Mouse (Mus musculus) megakaryocyte-erythroid progenitor cell, adult 5-6 weeks (primary cell): ENCODE measurements around the gene Sbk3. TPM values are rescaled to one million over a fixed set of nuclear protein-coding genes. Genes with fewer than 3 reads are reported as not detected.

ENCODE experiments used
- ATAC-seq: replicated peaks from 2 replicates; pipeline ENCODE4 v1.8.0; 2016; ENCODE audit warnings: mild to moderate bottlenecking, inconsistent platforms; ENCODE audit not compliant: severe bottlenecking, poor library complexity, low FRiP score, low TSS enrichment
- total RNA-seq, 2 experiments: library from RNA; stranded (forward) in 1 of 2; stranded (reverse) in 1 of 2; fragments of 200-1000, 215-1000 nt in 1 of 2; fragments of >200 nt in 1 of 2; fragmentation: Nextera tagmentation in 1 of 2; gene quantifications; 2 replicates each; pipeline ENCODE4 v1.2.3; 2014 to 2017

Sbk3 gene
- total RNA-seq, 2 experiments from 2014 or later, result not detected

- ATAC-seq, result no peak
Observed at GRCm38 (mm10) chr7:4937392-4937791, 33.6 kb downstream of the Sbk3 start.

DNA sequence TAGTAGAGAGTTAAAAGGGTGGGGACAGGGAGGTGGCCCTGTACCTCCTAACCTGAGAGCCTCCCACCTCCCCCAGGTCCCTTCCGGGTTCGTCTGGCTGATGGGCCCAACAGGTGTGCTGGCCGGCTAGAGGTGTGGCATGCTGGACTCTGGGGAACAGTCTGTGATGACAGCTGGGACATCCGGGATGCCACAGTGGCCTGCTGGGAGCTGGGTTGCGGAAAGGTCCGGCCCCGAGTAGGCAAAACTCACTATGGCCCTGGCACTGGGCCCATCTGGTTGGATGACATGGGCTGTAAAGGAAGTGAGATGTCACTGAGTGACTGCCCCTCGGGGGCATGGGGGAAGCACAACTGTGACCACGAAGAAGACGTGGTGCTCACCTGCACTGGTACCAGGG lies 34.1 kb downstream of the Sbk3 start:
- no peak for ATAC-seq

- ATAC-seq, result no peak
Observed at GRCm38 (mm10) chr7:4934160-4934914, 36.6 kb downstream of the Sbk3 start.

GRCm38 (mm10) chr7:4933103-4933502 lies 37.9 kb downstream of the Sbk3 start:
- no peak for ATAC-seq

- no peak for ATAC-seq
Observed at GRCm38 (mm10) chr7:4928323-4928722, 42.6 kb downstream of the Sbk3 start.

DNA sequence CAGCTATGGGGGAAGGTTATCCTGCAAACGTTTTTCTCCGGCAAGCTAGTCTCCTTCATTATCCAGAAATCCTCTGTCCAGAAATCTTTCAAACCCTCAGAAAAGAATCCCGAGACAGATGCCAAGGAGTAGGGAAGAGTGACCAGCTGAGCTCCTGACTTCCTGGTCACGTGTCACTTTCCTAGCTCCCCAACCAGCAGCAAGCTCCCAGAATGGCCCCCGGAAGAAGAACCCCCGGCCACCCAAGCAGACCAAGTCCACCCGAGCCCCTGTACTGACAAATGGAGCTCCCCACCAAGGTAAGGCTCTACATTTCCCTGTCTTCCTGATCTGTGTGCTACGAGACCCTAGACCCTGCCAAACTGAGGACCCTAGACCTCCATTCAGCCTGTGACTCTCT lies 43.3 kb downstream of the Sbk3 start:
- ATAC-seq, result no peak

- ATAC-seq, result no peak
Observed at GRCm38 (mm10) chr7:4926849-4927248, 44.1 kb downstream of the Sbk3 start.

- no peak for ATAC-seq
Observed at GRCm38 (mm10) chr7:4925441-4926381, 45.3 kb downstream of the Sbk3 start, which contains the start of gene Ssc5d. TSS of gene Ssc5d (plus strand) at chr7:4925785.

GRCm38 (mm10) chr7:4924891-4925301 lies 46.1 kb downstream of the Sbk3 start:
- ATAC-seq, result no peak

DNA sequence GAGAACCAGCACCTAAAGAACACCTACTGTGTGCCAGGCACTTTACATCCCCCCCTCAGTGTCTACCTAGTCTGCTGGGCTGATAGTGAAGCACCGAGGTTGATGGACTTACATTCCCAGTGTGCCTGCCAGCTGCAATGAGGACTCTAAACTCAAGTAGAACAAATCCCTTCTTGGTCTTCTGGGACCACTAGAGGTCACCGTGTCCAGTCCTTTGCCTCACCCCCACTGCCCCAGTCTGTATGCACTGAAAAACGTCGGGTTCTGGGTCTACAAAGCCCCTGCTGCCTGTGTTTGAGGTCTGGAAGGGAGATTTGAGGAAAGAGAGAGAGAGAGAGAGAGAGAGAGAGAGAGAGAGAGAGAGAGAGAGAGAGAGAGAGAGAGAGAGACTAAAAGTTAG lies 46.5 kb downstream of the Sbk3 start:
- no peak for ATAC-seq

- peak; percentile 62 for ATAC-seq
Observed at GRCm38 (mm10) chr7:4923586-4924364, 47.2 kb downstream of the Sbk3 start.

GRCm38 (mm10) chr7:4922931-4923565 lies 47.9 kb downstream of the Sbk3 start:
- ATAC-seq, result no peak

- ATAC-seq, result no peak; the same call in 1 of the 2 replicates
Observed at GRCm38 (mm10) chr7:4922508-4922907, 48.5 kb downstream of the Sbk3 start.

GRCm38 (mm10) chr7:4921824-4922482 lies 49.0 kb downstream of the Sbk3 start, which contains the start of gene Nat14:
TSS of gene Nat14 (plus strand) at chr7:4922028.
- no peak for ATAC-seq

DNA sequence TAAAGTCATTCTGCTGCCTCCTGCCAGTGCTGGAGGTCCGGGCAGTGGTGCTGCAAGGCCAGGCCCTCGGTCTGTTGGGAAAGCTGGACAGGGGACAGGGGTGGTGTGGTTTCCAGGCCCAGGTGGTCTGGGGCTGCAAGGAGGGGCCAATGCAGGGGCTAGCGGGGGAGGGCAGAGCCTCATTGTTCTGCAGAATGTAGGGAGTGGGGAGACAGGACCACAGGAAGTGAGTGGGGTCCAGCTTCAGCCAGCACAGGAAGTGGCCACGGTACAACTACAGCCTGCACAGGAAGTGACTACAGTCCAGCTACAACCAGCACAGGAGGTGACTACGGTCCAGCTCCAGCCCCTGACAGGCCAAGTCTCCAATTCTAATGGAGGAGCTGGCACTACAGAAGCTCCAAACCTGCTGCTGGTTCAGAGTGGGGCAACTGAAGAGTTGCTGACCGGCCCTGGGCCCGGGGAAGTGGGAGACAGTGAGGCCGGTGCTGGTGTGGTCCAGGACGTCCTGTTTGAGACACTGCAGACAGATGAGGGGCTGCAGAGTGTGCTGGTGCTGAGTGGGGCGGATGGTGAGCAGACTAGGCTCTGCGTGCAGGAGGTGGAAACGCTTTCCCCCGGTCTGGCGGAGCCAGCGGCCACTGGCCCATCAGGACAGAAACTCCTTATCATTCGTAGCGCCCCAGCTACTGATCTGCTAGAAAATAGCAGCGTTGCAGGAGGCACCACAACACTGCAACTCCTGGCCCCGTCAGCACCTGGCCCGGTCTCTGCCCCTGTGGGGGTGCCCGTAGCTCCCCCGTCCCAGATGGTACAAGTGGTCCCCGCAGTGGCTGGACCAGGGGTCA lies 49.8 kb downstream of the Sbk3 start:
- no peak for ATAC-seq

DNA sequence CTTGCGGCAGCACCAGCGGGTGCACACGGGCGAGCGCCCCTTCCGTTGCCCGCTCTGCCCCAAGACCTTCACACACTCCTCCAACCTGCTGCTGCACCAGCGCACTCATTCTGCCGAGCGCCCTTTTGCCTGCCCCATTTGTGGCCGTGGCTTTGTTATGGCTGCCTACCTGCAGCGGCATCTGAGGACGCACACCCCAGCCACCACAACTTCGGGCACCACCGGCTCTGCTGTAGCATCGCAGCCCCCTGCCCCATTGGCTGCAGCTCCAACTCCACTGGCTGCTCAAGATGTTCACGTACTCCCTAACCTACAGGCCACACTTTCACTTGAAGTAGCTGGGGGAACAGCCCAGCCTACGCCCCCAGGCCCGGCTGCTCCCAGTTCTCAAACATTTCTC lies 50.5 kb downstream of the Sbk3 start:
- ATAC-seq, result no peak

DNA sequence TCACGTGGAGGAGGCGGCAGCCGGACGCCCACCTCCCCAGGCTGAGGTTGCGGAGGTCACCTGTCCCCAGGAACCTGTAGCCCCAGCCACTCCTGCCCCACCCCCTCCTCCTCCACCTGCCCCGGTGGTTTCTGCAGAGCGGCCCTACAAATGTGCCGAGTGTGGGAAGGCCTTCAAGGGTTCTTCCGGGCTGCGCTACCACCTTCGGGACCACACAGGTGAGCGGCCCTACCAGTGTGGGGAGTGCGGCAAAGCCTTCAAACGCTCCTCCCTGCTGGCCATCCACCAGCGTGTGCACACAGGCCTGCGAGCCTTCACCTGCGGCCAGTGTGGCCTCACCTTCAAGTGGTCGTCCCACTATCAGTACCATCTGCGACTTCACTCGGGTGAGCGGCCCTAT lies 51.0 kb downstream of the Sbk3 start:
- no peak for ATAC-seq

DNA sequence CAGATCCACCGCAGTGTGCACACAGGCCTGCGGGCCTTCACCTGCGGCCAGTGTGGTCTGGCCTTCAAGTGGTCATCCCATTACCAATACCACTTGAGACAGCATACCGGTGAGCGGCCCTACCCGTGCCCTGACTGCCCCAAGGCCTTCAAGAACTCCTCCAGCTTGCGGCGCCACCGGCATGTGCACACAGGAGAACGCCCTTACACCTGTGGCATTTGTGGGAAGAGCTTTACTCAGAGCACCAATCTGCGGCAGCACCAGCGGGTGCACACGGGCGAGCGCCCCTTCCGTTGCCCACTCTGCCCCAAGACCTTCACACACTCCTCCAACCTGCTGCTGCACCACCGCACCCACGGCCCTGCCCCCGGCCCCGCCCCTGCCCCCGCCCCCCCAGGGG lies 51.9 kb downstream of the Sbk3 start:
- no peak for ATAC-seq
